Mouse (Mus musculus) urinary bladder, adult 18-20 months (tissue): ENCODE results near the gene Pdxk.
A peak's percentile ranks its signal among the peaks of the same experiment; 100 is the strongest.
"Not testable (repeated sequence)": the region's sequence is repeated elsewhere in the genome, so short reads cannot be mapped to it uniquely, and the experiment has no call there.

ENCODE experiments used
- DNase-seq, 2 experiments: peaks; one replicate each; pipeline ENCODE4 v3.0.0; 2022; ENCODE audit warnings: low spot score in 2 of 2, mixed read lengths in 2 of 2

Pdxk gene

GRCm38 (mm10) chr10:78464792-78465207 lies at the start of gene Pdxk:
Gene Pdxk, minus strand, starts transcription at chr10:78464975.
- DNase-seq: peak; percentile 89 to 93

GRCm38 (mm10) chr10:78502986-78503733 lies 38.4 kb upstream of the Pdxk start:
- DNase-seq: no peak

- DNase-seq: peak; percentile 65 to 85
Measured at GRCm38 (mm10) chr10:78487431-78488086, 22.8 kb upstream of the Pdxk start.

DNA sequence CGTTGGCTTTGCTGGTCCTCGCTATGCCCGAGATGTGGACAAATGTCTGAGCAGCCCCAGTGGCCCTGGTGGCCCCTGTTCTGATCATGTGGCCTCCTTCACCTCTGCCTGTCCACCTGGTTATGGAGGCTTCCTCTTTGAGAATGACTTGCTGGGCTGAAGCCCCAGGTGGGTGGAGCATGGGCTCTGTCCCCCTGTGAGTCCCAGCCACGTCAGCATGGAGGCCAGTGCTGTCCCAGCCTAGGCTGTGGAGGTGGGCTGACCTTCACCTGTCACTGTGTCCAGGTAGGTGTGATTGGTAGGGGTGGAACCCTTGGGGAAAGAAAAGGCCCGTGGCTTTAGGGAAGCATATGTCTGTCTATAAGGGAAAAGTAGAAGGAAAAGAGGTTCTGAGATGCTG lies 22.1 kb upstream of the Pdxk start:
- no peak for DNase-seq

DNA sequence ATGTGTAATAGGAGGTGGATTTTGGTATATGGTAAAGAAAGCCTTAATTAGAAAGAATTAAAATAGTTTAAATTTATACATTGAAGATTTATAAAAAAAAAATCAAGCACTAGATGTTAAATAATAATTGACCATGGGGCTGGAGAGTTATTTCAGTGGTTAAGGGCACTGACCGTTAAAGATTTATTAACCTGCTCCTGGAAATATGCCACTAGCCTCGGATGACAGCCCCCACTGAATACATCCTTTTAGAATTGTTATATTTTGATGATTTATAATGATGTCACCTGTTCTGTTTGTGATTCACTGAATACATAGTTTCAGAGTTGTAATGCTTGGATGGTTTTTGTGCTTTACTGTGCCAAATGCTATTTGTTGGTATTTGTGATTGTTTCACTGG lies 20.6 kb upstream of the Pdxk start:
- DNase-seq: not testable (repeated sequence)

DNA sequence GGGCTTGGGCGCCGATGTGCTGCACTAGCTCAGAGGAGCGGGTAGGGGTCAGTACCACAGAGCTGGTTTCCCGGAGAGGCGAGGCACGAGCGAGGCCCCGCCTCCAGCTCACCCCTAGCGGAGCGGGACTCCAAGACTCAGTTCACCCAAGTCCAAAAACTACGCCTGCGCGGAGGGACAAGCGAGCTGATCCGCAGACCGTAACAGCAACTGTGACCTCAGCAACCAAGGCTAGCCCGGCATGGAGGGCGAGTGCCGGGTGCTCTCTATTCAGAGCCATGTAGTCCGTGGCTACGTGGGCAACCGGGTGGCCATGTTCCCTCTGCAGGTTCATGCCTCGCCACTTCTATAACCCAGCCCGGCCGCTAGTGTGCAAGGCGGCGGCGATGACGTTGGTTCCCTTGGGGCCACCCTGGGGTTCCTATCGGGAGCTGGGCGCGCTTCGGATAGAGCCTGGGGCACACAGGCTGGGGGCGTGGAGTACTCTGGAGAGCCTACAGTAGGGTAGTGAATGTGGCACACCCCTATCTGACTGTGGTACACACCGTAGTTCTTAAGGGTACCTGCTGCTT lies 17.2 kb upstream of the Pdxk start:
- DNase-seq: peak in 1 of 2 experiments; percentile 26

- no peak for DNase-seq
Measured at GRCm38 (mm10) chr10:78480954-78481927, 16.5 kb upstream of the Pdxk start.

GRCm38 (mm10) chr10:78476821-78477220 lies 12.0 kb upstream of the Pdxk start:
- DNase-seq: no peak

GRCm38 (mm10) chr10:78474759-78475158 lies 10.0 kb upstream of the Pdxk start:
- DNase-seq: no peak

DNA sequence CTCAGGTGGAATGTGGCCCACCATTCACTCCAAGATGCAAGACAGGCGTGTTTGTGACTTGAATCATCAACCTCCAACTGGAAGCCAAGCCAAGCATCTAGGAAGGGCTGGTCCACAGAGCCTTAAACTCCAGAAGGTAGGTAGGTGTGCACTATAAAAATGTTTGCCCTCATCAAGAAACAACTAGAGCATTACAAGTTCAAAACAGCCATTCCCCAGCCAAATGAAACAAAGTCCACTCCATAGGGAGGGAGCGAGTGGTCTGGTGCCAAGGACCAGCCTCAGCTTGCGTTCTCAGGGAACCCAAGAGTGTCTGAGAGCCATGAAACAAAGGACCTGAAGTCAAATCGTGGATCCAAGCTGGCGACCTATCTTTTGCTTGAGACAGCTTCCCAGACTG lies 8.7 kb upstream of the Pdxk start:
- DNase-seq: no peak

DNA sequence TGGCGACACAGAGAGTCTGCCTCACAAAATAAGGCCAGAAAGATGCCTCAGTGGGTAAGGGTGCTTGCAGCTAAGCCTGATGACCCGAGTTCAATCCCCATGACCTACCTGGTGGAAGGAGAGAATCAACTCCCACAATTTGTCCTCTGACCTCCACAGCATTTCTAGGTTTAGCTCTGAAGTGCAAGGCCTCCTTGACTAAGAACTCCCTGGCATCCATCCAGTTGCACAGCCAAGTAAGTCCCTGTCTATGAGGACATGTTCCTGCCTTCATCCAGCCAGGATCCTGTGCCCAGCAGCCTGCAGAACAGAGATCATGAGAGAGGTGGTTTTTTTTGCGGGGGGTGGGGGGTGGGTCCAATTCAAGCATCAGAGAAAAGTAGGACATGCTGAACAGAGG lies 7.3 kb upstream of the Pdxk start:
- no peak for DNase-seq

DNA sequence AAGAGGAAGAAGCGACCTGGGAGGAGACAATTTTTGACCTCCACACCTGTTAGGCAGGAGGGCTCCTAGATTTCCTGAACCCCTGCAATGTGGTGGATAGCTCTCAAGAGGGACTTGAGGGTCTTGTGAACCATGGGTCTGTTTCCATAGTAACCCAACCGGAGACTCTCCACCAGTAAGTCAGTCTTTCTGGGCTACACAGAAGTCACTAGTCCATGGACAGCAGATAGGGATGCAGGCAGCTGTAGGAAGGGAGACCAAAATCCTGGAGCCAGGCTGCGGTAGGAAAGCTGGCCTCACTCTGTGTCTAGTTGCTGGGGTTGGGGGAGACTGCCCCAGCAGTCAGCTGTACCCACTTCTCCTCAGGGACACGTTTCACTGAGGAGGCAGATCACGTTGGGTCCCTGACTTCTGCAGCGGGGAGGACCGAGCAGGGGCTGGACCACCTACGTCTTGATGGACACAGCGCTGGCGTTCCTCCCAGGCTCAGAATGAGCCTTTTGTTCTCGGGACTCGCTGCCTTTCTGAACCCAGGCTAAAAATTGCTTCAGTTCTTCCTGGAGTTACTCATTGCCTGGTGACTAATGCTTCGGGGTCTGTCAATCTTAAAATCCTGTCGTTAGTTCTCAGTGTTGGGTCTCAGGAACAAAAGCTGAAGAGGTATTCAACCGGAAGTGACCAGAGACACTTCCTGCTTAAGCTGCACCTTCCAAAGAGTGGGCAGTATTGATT lies 6.0 kb upstream of the Pdxk start:
- DNase-seq: no peak

DNA sequence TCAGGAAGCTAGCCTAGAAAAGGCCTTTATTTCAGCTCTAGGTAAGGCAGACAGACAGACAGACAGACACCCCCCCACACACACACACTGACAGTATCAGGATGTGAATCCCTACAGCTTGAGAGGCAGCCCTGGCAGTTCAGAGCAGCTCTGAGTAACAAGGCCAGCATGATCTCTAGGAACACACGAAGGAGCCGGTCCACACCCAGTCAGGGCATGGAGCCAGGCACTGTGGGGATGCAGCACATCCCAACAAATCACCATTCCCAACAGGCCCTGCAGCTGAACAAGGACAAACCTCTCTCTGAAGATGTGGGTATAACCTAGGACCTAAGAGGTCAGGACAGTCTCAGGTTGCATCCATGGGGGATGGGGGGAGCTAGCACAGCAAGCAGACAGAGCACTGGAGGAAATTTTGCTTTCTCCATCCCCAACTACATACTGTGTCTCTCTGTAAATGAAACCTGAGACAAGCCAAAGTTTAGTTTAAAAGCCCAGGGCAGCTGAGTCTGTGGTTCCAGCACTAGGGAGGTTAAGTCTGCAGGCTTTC lies 3.1 kb upstream of the Pdxk start:
- DNase-seq: no peak

- DNase-seq: no peak
Measured at GRCm38 (mm10) chr10:78466647-78467046, 1.9 kb upstream of the Pdxk start.

DNA sequence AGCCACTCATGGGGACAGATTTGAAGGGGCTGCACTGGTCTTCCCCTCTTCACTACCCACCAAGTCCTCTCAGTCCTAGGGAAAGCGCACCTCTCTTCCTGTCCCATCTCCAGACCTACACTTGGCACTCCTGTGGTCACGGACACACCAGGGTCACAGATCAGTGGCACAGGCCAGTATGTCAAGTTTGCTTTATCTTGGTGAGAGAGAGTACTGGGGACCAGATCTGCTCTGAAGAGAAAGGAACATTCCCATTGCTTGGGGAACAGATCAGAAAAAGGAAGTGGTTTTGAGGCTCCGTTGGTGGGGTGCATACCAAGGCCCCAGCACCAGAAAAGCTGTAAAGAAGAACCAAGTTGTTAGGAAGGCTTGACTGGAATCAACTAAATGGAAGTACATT lies 697 bp upstream of the Pdxk start:
- no peak for DNase-seq

GRCm38 (mm10) chr10:78464201-78464791 lies 479 bp downstream of the Pdxk start:
- no peak for DNase-seq

DNA sequence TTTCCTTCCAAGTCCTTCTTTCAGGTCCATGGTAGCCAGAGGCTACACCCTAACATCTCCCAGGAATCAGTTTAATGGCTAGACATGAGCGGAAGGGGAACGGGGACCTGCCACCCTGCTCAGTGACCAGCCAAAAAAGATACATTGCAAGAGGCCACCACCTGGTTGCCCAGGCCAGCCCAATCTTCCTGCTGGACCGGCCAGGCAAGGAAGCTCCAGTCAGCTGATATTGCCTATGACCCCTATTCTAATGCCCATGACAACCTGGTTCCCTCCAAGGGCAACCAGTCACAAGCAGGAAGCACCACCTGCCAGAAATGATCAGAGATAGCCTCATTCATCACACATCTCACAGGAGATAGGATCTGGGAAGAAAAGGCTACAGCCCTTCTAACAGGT lies 1.0 kb downstream of the Pdxk start:
- DNase-seq: peak in 1 of 2 experiments; percentile 55

DNA sequence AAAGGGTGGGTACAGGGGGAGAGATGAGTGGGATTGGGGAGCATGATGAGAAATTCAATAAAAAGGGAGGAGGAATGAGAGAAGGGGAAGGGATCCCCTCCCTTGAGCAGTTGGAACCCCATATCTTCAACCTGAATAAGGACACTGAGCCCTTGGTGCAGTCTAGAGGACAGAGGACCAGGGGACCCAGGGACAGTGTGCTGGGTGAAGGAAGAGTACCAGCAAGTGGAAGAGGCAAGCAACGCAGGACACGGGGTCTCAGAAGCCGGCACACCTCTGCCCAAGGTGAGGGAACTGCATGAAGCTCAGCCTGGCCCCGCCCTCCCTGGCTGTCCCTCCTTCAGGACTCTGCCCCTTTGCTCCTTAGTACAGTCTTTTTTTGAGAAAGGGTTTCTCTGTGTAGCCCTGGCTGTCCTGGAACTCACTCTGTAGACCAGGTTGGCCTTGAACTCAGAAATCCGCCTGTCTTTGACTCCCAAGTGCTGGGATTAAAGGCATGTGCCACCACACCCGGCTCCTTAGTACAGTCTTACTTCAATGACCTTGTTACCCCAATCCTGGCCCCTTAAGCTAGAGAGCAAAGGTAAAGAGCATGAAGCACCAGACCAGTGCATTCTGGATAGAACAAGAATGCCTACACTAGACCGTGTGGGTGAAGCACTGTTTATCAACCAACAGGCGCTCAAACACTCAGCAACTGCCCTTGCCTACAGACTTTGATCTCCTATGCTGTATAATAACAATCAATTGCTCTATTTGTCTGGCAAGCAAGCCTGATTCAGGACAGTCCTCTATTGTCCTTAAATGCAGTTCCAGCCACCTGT lies 1.6 kb downstream of the Pdxk start:
- DNase-seq: no peak

DNA sequence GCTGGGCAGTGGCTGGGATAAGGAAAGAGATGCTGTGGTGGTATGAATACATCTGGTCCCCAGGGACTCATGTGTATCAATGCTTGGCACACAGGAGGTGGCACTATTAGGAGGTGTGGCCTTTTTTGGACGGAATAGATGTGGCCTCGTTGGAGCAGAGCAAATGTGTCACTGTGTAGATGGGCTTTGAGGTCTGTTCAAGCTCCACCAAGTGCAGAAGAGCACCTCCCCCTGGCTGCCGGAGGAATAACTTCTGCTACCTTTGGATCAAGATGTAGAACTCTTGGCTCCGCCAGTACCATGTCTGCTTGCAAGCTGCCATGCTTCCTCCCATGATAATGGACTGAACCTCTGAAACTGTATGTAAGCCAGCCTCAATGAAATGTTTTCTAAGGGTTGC lies 3.0 kb downstream of the Pdxk start:
- DNase-seq: no peak

DNA sequence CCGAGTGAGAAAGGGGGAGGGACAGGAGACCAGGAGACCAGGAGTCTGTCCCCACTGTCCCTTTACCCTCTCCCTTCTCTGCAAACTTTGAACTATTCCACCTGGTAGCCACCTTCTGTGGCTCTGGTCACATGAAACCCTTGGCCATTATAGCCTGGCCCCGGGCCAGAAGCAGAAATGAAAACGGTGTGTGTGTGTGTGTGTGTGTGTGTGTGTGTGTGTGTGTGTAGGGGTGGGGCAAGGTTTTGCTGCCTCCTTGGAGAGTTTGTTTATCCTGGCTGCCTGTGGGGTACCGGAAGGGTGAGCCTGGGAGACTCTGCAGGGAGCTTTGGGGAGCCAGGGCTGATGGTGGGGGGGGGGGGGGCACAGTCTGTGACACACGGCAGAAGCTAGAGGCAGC lies 4.3 kb downstream of the Pdxk start:
- DNase-seq: no peak
